Mouse (Mus musculus): Measurements from ENCODE around the gene Nsmce4a. TPM values are rescaled to one million over a fixed set of nuclear protein-coding genes. Genes with fewer than 3 reads are reported as not detected.

Nsmce4a gene
- polyA plus RNA-seq, 1 experiment from 2014 or later, result 149 TPM

GRCm38 (mm10) chr7:130552780-130553179, 20.1 kb downstream of the Nsmce4a start:
- H3K9me3 ChIP-seq, result no peaks in the 10 kb centered on the region
- no peak for ATAC-seq (ENCODE audit: insufficient read depth, low FRiP score, low read depth)
- no peak overlapping the region for H3K4me3 ChIP-seq (replicated peaks)
- no peaks in the 10 kb centered on the region for H3K36me3 ChIP-seq
- no peaks in the 10 kb centered on the region for H3K4me1 ChIP-seq
- no peak overlapping the region for H3K9ac ChIP-seq
- H3K27me3 ChIP-seq (replicated peaks), result no peaks in the 10 kb centered on the region
- no peak overlapping the region for H3K27ac ChIP-seq
- no peak overlapping the region for H3K4me2 ChIP-seq
- WGBS, result 59% methylated on average over 5 of the region's 5 CpGs

GRCm38 (mm10) chr7:130547635-130548175, 25.2 kb downstream of the Nsmce4a start:
- H3K36me3 ChIP-seq, result 0 out of 2 replicates have a peak, but pooled peaks cover 15% of the 10 kb centered on the region
- peaks cover 9% of the 10 kb centered on the region; the same call in 1 of the 2 replicates for H3K4me1 ChIP-seq
- no peak for ATAC-seq (ENCODE audit: insufficient read depth, low FRiP score, low read depth)
- H3K9me3 ChIP-seq, result no peaks in the 10 kb centered on the region
- H3K27me3 ChIP-seq (replicated peaks), result no peaks in the 10 kb centered on the region
- no peak overlapping the region for H3K27ac ChIP-seq
- no peak overlapping the region for H3K9ac ChIP-seq
- peak overlapping the region; percentile 96 for H3K4me3 ChIP-seq (replicated peaks)
- WGBS, result 76% methylated on average over 12 of the region's 12 CpGs
- H3K4me2 ChIP-seq, result peak overlapping the region; percentile 69; the same call in 1 of the 2 replicates

- peak; percentile 94 for ATAC-seq (ENCODE audit: insufficient read depth, low FRiP score, low read depth)
- peak overlapping the region; percentile 69 for H3K4me2 ChIP-seq
- peak overlapping the region; percentile 100 for H3K27ac ChIP-seq
- peaks cover 9% of the 10 kb centered on the region; the same call in 1 of the 2 replicates for H3K4me1 ChIP-seq
- peak overlapping the region; percentile 89 for H3K9ac ChIP-seq
- H3K4me3 ChIP-seq (replicated peaks), result peak overlapping the region; percentile 96
- under 1% methylated on average over 84 of the region's 84 CpGs for WGBS
- H3K9me3 ChIP-seq, result no peaks in the 10 kb centered on the region
- H3K36me3 ChIP-seq, result peaks cover 21% of the 10 kb centered on the region
- no peaks in the 10 kb centered on the region for H3K27me3 ChIP-seq (replicated peaks)
These were observed 26.0 kb downstream of the Nsmce4a start for GRCm38 (mm10) chr7:130546791-130547484.

GRCm38 (mm10) chr7:130546421-130546790, 26.5 kb downstream of the Nsmce4a start:
- H3K36me3 ChIP-seq, result peaks cover 24% of the 10 kb centered on the region
- peaks cover 9% of the 10 kb centered on the region; the same call in 1 of the 2 replicates for H3K4me1 ChIP-seq
- ATAC-seq (ENCODE audit: insufficient read depth, low FRiP score, low read depth), result no peak
- WGBS, result 3% methylated on average over 7 of the region's 7 CpGs
- peak overlapping the region; percentile 69 for H3K4me2 ChIP-seq
- H3K9ac ChIP-seq, result peak overlapping the region; percentile 89
- no peaks in the 10 kb centered on the region for H3K9me3 ChIP-seq
- H3K4me3 ChIP-seq (replicated peaks), result peak overlapping the region; percentile 96
- no peaks in the 10 kb centered on the region for H3K27me3 ChIP-seq (replicated peaks)
- H3K27ac ChIP-seq, result peak overlapping the region; percentile 100

GRCm38 (mm10) chr7:130545893-130546292, 27.0 kb downstream of the Nsmce4a start:
- H3K9me3 ChIP-seq, result no peaks in the 10 kb centered on the region
- no peak for ATAC-seq (ENCODE audit: insufficient read depth, low FRiP score, low read depth)

GRCm38 (mm10) chr7:130545401-130545800, 27.5 kb downstream of the Nsmce4a start:
- Histone ChIP-seq H3K4me1 (peaks cover 9% of the 10 kb centered on the region; the same call in 1 of the 2 replicates), H3K27ac (no peak overlapping the region), H3K27me3 (replicated peaks) (no peaks in the 10 kb centered on the region), H3K4me3 (replicated peaks) (0 out of 2 replicates have a peak overlapping the region, but pooled peaks have one; percentile 96), H3K9ac (no peak overlapping the region; the same call in 1 of the 2 replicates), H3K36me3 (peaks cover 25% of the 10 kb centered on the region), H3K9me3 (no peaks in the 10 kb centered on the region), H3K4me2 (peak overlapping the region; percentile 69; the same call in 1 of the 2 replicates)
- WGBS, result 84% methylated on average over 5 of the region's 5 CpGs
- no peak for ATAC-seq (ENCODE audit: insufficient read depth, low FRiP score, low read depth)

More at GRCm38 (mm10) chr7:130545893-130546292, 27.0 kb downstream of the Nsmce4a start:
- Histone ChIP-seq H3K27ac (peak overlapping the region; percentile 100), H3K4me3 (replicated peaks) (peak overlapping the region; percentile 96), H3K9ac (peak overlapping the region; percentile 89; the same call in 1 of the 2 replicates), H3K4me2 (peak overlapping the region; percentile 69), H3K36me3 (peaks cover 25% of the 10 kb centered on the region), H3K27me3 (replicated peaks) (no peaks in the 10 kb centered on the region), H3K4me1 (peaks cover 9% of the 10 kb centered on the region; the same call in 1 of the 2 replicates)
- WGBS, result 44% methylated on average over 3 of the region's 3 CpGs

GRCm38 (mm10) chr7:130543181-130543580, 29.7 kb downstream of the Nsmce4a start:
- H3K4me2 ChIP-seq, result no peak overlapping the region
- ATAC-seq (ENCODE audit: insufficient read depth, low FRiP score, low read depth), result no peak
- 95% methylated on average over 4 of the region's 4 CpGs for WGBS
- H3K27ac ChIP-seq, result no peak overlapping the region
- no peak overlapping the region for H3K4me3 ChIP-seq (replicated peaks)
- no peaks in the 10 kb centered on the region for H3K27me3 ChIP-seq (replicated peaks)
- peaks cover 37% of the 10 kb centered on the region for H3K36me3 ChIP-seq
- H3K4me1 ChIP-seq, result peaks cover 9% of the 10 kb centered on the region; the same call in 1 of the 2 replicates
- H3K9me3 ChIP-seq, result no peaks in the 10 kb centered on the region
- no peak overlapping the region for H3K9ac ChIP-seq

- WGBS, result 89% methylated on average over 7 of the region's 7 CpGs
- Histone ChIP-seq H3K27me3 (replicated peaks) (no peaks in the 10 kb centered on the region), H3K9ac (no peak overlapping the region), H3K9me3 (no peaks in the 10 kb centered on the region), H3K4me2 (no peak overlapping the region), H3K36me3 (peaks cover 44% of the 10 kb centered on the region), H3K4me3 (replicated peaks) (no peak overlapping the region), H3K4me1 (no peaks in the 10 kb centered on the region), H3K27ac (no peak overlapping the region)
- ATAC-seq (ENCODE audit: insufficient read depth, low FRiP score, low read depth), result no peak
These were observed 32.7 kb downstream of the Nsmce4a start for GRCm38 (mm10) chr7:130540176-130540575.

GRCm38 (mm10) chr7:130537068-130537467, 35.9 kb downstream of the Nsmce4a start:
- peaks cover 31% of the 10 kb centered on the region for H3K36me3 ChIP-seq
- WGBS, result 74% methylated on average over 4 of the region's 4 CpGs
- no peak overlapping the region for H3K4me3 ChIP-seq (replicated peaks)
- H3K9me3 ChIP-seq, result no peaks in the 10 kb centered on the region
- H3K27ac ChIP-seq, result no peak overlapping the region
- H3K4me1 ChIP-seq, result no peaks in the 10 kb centered on the region
- H3K4me2 ChIP-seq, result no peak overlapping the region
- ATAC-seq (ENCODE audit: insufficient read depth, low FRiP score, low read depth), result no peak
- H3K27me3 ChIP-seq (replicated peaks), result no peaks in the 10 kb centered on the region
- H3K9ac ChIP-seq, result no peak overlapping the region

- no peaks in the 10 kb centered on the region for H3K4me1 ChIP-seq
- H3K36me3 ChIP-seq, result peaks cover 28% of the 10 kb centered on the region
- no peak overlapping the region for H3K9ac ChIP-seq
- no peak overlapping the region for H3K4me3 ChIP-seq (replicated peaks)
- no peak overlapping the region for H3K4me2 ChIP-seq
- no peaks in the 10 kb centered on the region for H3K9me3 ChIP-seq
- H3K27ac ChIP-seq, result no peak overlapping the region
- WGBS, result 89% methylated on average over 4 of the region's 4 CpGs
- no peak for ATAC-seq (ENCODE audit: insufficient read depth, low FRiP score, low read depth)
- H3K27me3 ChIP-seq (replicated peaks), result no peaks in the 10 kb centered on the region
These were observed 37.7 kb downstream of the Nsmce4a start for GRCm38 (mm10) chr7:130535174-130535573.

GRCm38 (mm10) chr7:130533316-130534260, 39.3 kb downstream of the Nsmce4a start:
- H3K4me3 ChIP-seq (replicated peaks), result no peak overlapping the region

More at GRCm38 (mm10) chr7:130533316-130534260, 39.3 kb downstream of the Nsmce4a start:
- Histone ChIP-seq H3K4me1 (no peaks in the 10 kb centered on the region), H3K9ac (no peak overlapping the region), H3K27me3 (replicated peaks) (no peaks in the 10 kb centered on the region), H3K4me2 (no peak overlapping the region), H3K9me3 (no peaks in the 10 kb centered on the region), H3K36me3 (peaks cover 19% of the 10 kb centered on the region), H3K27ac (no peak overlapping the region; the same call in 1 of the 2 replicates)
- WGBS, result 47% methylated on average over 25 of the region's 25 CpGs
- ATAC-seq (ENCODE audit: insufficient read depth, low FRiP score, low read depth), result peak; percentile 43; the same call in 1 of the 2 replicates

Data from stomach, embryonic 15.5 days (tissue).